Mouse (Mus musculus) brain, embryonic 14.5 days (tissue): ENCODE measurements at regions not wholly inside any gene's neighbourhood (a gene's known extent, or its start where the extent isn't known, plus 50 kb on each side); places are given as distances from the start of the nearest gene placed in this dataset.

Experiments used
- CTCF ChIP-seq: fragments of 200-500 bp; IDR thresholded peaks from 2 replicates; pipeline ENCODE4 v1.5.1; 2012; ENCODE audit warnings: inconsistent platforms, mild to moderate bottlenecking, moderate library complexity, borderline replicate concordance; ENCODE audit not compliant: insufficient read depth, insufficient read length; ENCODE audit errors: extremely low read depth
- POLR2A ChIP-seq: fragments of 200-500 bp; IDR thresholded peaks from 2 replicates; pipeline ENCODE4 v1.6.1; 2012; ENCODE audit warnings: mild to moderate bottlenecking, inconsistent platforms, borderline replicate concordance; ENCODE audit not compliant: poor library complexity, insufficient read depth, insufficient read length, severe bottlenecking; ENCODE audit errors: extremely low read depth

- TF ChIP-seq CTCF (no peak), POLR2A (no peak)
These were observed 482.2 kb upstream of the Gm19410 start for GRCm38 (mm10) chr8:35283366-35283765.
